Mouse (Mus musculus) mouse embryonic stem cell (cell line): ENCODE data around the gene Muc4.

Experiments
- in situ Hi-C, 2 experiments: fragments of 300-500 bp; cut with MboI; formaldehyde crosslinking; loops; 1 replicate in 1 of 2; 3 replicates in 1 of 2; pipeline ENCODE4 v1.14.3; 2019 to 2020; ENCODE audit warnings: low sequenced_read_pairs in 2 of 2, low pct_unique_long_range_greater_than_20kb in 1 of 2, mixed read lengths in 1 of 2; ENCODE audit not compliant: unreplicated experiment in 1 of 2

Gene Muc4

DNA sequence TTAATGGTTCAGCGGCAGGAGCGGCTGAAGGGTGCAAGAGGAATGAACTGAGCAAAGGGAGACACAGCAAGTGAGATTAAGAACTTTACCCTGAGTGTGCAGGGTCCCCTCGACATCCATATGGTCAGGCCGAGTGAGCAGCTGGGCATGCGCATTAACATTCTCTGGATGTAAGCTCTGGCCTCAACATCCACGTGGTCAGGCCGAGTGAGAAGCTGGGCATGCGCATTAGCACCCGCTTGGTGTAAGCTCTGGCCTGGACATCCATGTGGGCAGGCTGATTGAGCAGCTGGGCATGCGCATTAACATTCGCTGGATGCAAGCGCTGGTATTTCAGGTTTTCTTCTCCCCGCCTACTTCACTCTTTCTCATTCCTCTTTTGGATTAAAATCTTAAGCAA lies 49.2 kb downstream of the Muc4 start:
- in situ Hi-C loops = no loop called here

DNA sequence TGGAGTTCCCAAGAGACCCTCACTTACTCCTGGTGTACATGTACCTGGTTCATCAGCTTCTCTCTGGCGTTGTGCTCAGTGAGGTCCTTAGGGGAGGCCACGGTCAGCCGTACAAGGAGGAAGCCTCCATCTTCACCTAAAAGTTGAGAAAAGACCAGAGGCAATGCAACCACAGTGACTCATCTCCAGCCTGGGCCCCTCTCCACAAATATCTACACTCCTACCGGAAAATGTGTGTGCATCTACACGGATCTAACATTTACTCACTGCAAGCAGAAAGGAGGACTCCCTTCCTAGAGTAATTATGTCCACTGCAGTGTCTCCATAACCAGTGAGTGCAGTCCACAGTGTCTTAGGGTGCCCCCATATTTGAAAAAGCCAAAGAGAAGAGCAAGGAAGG lies 54.4 kb downstream of the Muc4 start:
- in situ Hi-C loops = no loop called here

DNA sequence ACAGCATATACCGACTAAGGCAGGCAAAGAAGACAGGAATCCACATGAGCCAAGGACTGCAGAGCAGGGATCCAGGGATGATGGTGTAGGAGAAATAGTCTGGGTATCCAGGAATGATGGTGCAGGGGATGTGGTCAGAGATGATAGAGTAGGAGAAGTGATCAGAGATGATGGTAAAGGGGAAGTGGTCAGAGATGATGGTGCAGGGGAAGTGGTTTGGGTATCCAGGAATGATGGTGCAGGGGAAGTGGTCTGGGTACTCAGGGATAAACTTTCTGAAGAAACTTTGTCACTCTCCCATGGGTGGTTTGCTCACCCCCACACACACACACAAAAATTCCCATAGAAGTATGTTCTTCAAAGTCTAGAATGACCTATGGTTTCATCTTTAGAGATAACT lies 59.5 kb downstream of the Muc4 start:
- in situ Hi-C loops = no loop called here

DNA sequence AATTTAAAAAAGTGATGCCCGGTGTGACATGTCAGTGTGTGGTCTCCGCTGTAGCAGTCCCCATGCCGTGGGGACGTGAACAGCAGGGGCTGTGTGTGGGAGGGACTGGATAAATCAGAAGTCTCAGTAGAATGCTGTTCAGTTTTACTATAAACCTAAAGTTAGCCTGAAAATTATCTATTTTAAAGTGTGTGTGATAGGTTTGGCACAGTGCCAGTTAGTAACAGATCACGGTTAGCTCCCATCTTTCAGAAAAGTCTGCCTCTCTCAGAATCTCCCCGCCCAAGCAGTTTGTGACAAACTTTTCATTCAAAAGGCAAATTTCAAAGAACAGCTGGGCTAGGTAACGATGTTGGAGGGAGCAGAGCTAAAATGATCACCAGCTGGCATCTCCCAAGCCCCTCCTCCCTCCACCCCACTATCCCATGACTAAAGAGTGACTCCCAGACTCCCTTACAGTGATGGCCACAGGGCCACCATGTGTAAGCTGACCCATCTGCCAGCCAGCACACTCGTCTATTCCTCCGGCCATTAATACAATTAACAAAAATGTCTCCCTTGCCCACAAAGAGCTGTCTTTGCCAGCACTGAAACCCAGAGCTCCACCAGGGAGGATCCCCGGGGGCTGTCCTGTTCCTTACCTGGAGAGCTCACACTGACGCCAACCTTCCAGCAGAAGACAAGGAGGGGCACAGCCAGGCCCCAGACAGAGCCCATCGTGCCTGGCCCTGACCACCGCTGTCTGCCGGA lies 61.2 kb downstream of the Muc4 start:
- in situ Hi-C loops = no loop called here

- in situ Hi-C loops = no loop called here
These were observed 61.7 kb downstream of the Muc4 start, which contains the start of gene Muc20 for GRCm38 (mm10) chr16:32797426-32797689. TSS of gene Muc20 (minus strand) at chr16:32797435.

DNA sequence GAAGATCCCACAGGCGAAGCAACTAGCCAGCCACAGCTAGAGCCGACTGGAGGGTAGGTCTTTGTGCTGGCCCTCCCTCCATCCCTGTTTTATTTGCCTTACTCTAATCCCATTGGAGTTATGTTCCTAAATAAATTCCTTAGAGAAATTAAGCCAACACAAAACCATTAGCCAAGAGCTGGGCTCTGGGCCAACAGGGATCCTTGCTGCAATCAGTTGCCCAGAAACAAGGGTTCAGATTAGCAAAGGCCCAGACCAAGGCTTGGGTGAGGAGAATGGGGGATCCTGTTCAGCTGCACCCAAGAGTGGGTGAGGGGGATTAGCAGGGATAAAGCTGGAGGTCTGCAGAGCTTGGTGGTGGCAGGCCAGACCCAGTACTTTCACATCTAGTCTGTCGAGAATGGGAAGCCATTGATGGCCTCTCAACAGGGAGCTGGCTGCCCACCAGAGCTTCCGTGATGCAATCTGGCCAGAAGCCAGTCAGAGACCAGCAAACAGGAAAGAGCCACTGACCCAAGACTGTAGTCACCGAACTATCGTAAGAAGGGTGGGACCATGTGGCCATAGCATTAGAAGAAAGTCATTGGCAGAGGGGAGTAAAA lies 67.7 kb downstream of the Muc4 start:
- in situ Hi-C loops = loop anchor here in 1 of 2 experiments (5.0 kb wide), 1 partner anchor 96 kb away; no protein-coding TSS in a partner anchor

DNA sequence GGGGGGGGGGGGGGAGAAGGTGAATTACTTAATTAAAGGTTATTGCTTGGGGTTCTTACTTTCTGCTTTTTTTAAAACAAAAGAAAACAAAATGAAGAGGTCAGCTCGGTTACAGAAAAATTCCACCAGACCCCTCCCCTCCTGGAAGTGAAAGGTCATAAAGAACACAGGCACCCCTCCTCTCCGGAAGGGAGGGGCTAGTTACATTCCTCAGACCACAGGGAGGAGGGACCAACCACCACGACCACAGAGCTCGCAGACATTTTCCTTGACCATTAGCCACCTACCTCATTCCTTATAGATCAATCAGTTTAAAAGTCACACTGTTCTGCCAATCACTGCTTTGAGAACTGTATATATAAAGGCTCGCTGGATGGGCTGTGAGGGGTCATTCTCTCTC lies 68.2 kb downstream of the Muc4 start:
- in situ Hi-C loops = loop anchor here in 1 of 2 experiments (5.0 kb wide), 1 partner anchor 97 kb away; no protein-coding TSS in a partner anchor

DNA sequence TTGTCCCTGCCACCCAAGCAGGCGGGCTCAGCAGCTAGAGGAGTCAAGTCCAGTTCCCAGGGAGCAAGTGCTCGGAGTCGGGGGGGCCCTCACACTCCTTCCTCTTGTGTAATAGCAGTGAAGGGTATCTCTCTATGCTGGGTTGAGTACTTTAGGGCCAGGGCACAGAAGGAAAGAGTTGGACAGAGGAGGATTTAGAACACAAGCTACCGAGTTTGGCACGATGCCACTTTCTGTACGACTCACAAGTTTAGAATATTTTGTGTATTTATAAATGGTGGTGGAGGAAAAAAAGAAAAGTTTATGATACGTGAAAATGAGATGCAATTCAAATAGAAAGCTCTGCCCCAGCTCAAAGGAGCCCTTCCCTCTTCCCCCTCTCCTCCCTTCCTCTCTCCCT lies 69.5 kb downstream of the Muc4 start:
- in situ Hi-C loops = no loop called here

GRCm38 (mm10) chr16:32807408-32808185 lies 71.9 kb downstream of the Muc4 start:
- in situ Hi-C loops = no loop called here

- in situ Hi-C loops = loop anchor here in 1 of 2 experiments (5.0 to 10.0 kb wide), 2 partner anchors 72 to 214 kb away; no protein-coding TSS in a partner anchor
These were observed 74.6 kb downstream of the Muc4 start, which contains the start of gene Smbd1 for GRCm38 (mm10) chr16:32810321-32810720. TSS of gene Smbd1 (minus strand) at chr16:32810477.

DNA sequence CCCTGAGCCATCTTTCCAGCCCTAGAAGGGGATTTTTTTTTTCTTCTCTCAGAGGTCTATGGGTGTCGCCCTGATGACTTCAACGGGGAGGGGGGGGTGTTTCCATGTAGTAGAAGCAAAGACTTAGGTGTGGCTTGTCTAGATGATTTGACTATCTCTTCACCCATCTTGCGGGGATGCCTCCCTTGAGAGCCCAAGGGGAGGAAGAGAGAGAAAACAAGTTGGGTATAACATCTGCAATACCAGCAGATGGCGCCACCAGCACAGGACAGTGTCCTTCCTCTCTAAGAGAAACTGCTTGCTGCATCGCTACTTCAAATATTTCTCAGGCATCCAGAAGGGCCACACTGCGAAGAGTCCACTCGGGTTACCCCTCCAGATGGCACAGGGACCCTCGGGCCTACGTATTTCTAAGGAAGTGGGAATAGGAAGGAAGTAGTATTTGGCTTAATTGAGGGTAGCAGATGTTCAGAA lies 77.2 kb downstream of the Muc4 start:
- in situ Hi-C loops = loop anchor here in 1 of 2 experiments (5.0 to 10.0 kb wide), 2 partner anchors 69 to 212 kb away; no protein-coding TSS in a partner anchor

DNA sequence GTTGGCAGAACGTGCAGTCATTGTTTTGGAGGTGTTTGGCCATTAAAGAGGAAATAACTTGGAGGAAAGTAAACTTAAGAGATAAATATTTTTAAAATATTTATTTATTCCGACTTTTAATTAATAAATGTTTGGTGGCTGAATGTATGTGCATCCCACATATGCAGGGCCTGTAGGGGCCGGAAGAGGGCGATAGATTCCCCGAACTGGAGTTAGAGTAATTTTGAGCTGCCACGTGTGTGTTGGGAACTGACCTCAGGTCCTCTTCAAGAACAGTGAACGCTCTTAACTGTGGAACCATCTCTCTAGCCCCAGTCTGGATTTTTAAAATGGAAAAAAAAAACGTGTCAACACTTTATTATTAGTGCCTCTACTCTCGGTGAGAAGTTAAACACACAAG lies 77.7 kb downstream of the Muc4 start:
- in situ Hi-C loops = loop anchor here in 1 of 2 experiments (5.0 to 10.0 kb wide), 2 partner anchors 69 to 211 kb away; no protein-coding TSS in a partner anchor

DNA sequence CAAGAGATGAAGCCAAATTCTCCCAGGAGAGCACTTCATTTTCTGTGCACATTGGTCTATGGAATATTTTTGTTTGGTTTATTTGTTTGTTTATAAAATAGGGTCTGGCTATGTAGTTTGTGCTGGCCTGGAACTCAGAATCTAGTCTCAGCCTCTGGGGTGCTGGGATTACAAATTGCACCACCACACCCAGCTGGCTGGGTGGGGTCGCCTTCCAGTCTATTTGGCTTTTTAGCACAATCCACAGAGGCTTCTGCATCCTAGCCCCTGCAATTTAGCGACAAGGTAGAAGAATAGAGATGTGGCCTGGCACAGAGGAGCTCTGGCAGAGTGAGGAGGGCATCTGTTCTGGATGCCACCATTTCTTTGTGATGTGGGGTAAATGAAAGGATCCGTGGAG lies 78.1 kb downstream of the Muc4 start:
- in situ Hi-C loops = loop anchor here in 1 of 2 experiments (5.0 to 10.0 kb wide), 2 partner anchors 69 to 211 kb away; no protein-coding TSS in a partner anchor

DNA sequence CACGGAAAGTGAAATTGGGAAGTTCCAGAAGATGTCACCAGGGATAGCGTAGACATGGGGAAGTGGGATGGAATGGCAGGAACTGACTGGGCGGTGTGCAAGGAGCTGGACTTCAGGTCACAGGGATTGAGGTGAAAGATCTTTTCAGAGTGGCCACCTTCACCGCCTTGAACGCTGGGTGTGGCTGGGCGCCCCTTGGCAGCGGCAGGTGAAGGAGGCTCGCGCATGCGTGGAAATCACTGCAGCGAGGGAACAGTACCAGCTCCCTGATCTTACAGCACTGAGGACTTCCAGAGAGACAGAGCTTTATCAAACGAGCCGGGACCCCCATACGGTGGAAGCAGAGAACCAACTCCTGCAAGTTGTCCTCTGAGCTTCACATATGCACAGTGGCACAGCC lies 78.9 kb downstream of the Muc4 start:
- in situ Hi-C loops = loop anchor here in 1 of 2 experiments (5.0 to 10.0 kb wide), 2 partner anchors 68 to 210 kb away; no protein-coding TSS in a partner anchor

GRCm38 (mm10) chr16:32815160-32815605 lies 79.5 kb downstream of the Muc4 start:
- in situ Hi-C loops = loop anchor here in 1 of 2 experiments (10.0 kb wide), 1 partner anchor 210 kb away; no protein-coding TSS in a partner anchor

DNA sequence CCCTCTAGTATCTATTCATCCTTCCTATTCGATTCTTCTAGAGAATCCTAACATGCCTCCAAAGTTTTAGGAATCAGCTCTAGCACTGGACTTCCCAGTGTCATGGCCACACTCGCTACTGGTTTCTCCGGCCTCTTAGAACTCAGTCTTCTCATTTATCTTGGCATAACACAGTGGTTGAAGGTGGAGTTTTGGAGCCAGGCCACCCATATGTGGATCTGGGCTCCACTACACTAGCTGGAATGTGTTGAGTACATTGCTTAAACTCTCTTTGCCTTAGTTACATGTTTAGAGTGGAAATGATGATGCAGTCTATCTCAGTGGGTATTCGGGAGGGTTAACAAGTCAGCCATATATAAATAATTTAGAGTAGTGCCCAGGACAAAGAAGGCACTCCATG lies 82.3 kb downstream of the Muc4 start:
- in situ Hi-C loops = loop anchor here in 1 of 2 experiments (10.0 kb wide), 1 partner anchor 207 kb away; no protein-coding TSS in a partner anchor

GRCm38 (mm10) chr16:32818441-32818840 lies 82.8 kb downstream of the Muc4 start:
- in situ Hi-C loops = loop anchor here in 1 of 2 experiments (10.0 kb wide), 1 partner anchor 206 kb away; no protein-coding TSS in a partner anchor

GRCm38 (mm10) chr16:32821772-32822449 lies 86.2 kb downstream of the Muc4 start:
- in situ Hi-C loops = no loop called here
